Mouse (Mus musculus): ENCODE data around the gene Vdac2.

Vdac2 gene

GRCm38 (mm10) chr14:21817453-21817852 is 7.6 kb upstream of the Vdac2 start:
- no peak for DNase-seq (ENCODE audit: low spot score in 2 of 2)

GRCm38 (mm10) chr14:21820880-21821505 is 4.0 kb upstream of the Vdac2 start:
- no peak for DNase-seq (ENCODE audit: low spot score in 2 of 2)

- no peak for DNase-seq (ENCODE audit: low spot score in 2 of 2)
Observed at GRCm38 (mm10) chr14:21822307-21822706, 2.7 kb upstream of the Vdac2 start.

- DNase-seq (ENCODE audit: low spot score in 2 of 2) = peak; percentile 58 to 76
Observed at GRCm38 (mm10) chr14:21822795-21823374, 2.2 kb upstream of the Vdac2 start.

GRCm38 (mm10) chr14:21823897-21824296 is 1.1 kb upstream of the Vdac2 start:
- no peak for DNase-seq (ENCODE audit: low spot score in 2 of 2)

- DNase-seq (ENCODE audit: low spot score in 2 of 2) = no peak
Observed at GRCm38 (mm10) chr14:21825786-21826491, 901 bp downstream of the Vdac2 start.

- peak; percentile 98 for DNase-seq (ENCODE audit: low spot score in 2 of 2)
Observed at GRCm38 (mm10) chr14:21830876-21831767, 6.1 kb downstream of the Vdac2 start.

GRCm38 (mm10) chr14:21831830-21832403 is 6.9 kb downstream of the Vdac2 start:
- peak in 1 of 2 experiments; percentile 47 for DNase-seq (ENCODE audit: low spot score in 2 of 2)

- DNase-seq (ENCODE audit: low spot score in 2 of 2) = no peak
Observed at GRCm38 (mm10) chr14:21838336-21839017, 13.4 kb downstream of the Vdac2 start.

GRCm38 (mm10) chr14:21841819-21842592 is 17.0 kb downstream of the Vdac2 start:
- no peak for DNase-seq (ENCODE audit: low spot score in 2 of 2)

- DNase-seq (ENCODE audit: low spot score in 2 of 2) = no peak
Observed at GRCm38 (mm10) chr14:21843263-21843662, 18.2 kb downstream of the Vdac2 start.

GRCm38 (mm10) chr14:21846827-21847380 is 21.9 kb downstream of the Vdac2 start:
- no peak for DNase-seq (ENCODE audit: low spot score in 2 of 2)

GRCm38 (mm10) chr14:21847381-21848165 is 22.5 kb downstream of the Vdac2 start:
- peak; percentile 62 to 64 for DNase-seq (ENCODE audit: low spot score in 2 of 2)

GRCm38 (mm10) chr14:21848166-21849154 is 23.4 kb downstream of the Vdac2 start, which contains the start of gene Comtd1:
TSS of gene Comtd1 (minus strand) at chr14:21848977.
- DNase-seq (ENCODE audit: low spot score in 2 of 2) = peak; percentile 95 to 98

- DNase-seq (ENCODE audit: low spot score in 2 of 2) = peak in 1 of 2 experiments; percentile 32
Observed at GRCm38 (mm10) chr14:21849524-21850418, 24.7 kb downstream of the Vdac2 start.

GRCm38 (mm10) chr14:21850419-21851127 is 25.5 kb downstream of the Vdac2 start:
- peak in 1 of 2 experiments; percentile 43 for DNase-seq (ENCODE audit: low spot score in 2 of 2)

Measured in spleen, postnatal 10 days (tissue).